Mouse (Mus musculus): ENCODE results near the gene Elmo2.

DNA sequence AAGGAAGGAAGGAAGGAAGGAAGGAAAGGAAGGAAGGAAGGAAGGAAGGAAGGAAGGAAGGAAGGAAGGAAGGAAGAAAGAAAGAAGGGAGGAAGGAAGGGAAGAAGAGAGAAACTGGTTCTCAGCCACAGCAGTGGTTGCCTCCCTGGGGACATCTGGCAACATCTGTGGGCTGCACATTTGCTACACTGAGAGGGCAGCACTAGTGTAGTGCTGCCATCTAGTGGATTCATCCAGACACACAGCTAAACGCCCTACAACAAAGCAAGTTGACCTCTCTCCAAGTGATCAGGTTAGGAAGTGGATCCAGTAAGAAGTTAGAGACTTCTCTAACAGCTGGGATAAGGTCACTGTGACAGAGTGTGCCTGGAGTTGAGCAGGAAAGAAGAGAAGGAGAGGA, 34.6 kb upstream of the Elmo2 start:
- TF ChIP-seq CTCF (IDR thresholded peaks at IDR 0.05; ENCODE audit: borderline replicate concordance, insufficient read depth, low read length) (peak; percentile 65; the same call in 1 of the 2 replicates), POLR2A (IDR thresholded peaks at IDR 0.05; ENCODE audit: low read depth, low read length) (no peak)

Data from embryonic fibroblast, embryonic 13.5 days (primary cell).